Mouse (Mus musculus) erythroblast, embryonic 14.5 days (primary cell): ENCODE data around the gene Mindy4.
"Not testable (repeated sequence)": the region's sequence is repeated elsewhere in the genome, so short reads cannot be mapped to it uniquely, and the experiment has no call there.

ENCODE experiments used
- GATA1 ChIP-seq: IDR thresholded peaks from 2 replicates; pipeline ENCODE4 v1.6.1; 2012; ENCODE audit warnings: low read length, inconsistent platforms, mixed read lengths
- TAL1 ChIP-seq: IDR thresholded peaks from 3 replicates; pipeline ENCODE4 v1.6.1; 2012; ENCODE audit warnings: low read length, inconsistent platforms, mixed read lengths

- TF ChIP-seq GATA1, TAL1: not testable (repeated sequence)
Observed at GRCm38 (mm10) chr6:55187827-55188226, 15.4 kb upstream of the Mindy4 start.
